Mouse (Mus musculus) intestine, embryonic 16.5 days (tissue): ENCODE data around the gene Sigmar1. TPM values are rescaled to one million over a fixed set of nuclear protein-coding genes. Genes with fewer than 3 reads are reported as not detected.

Experiments
- ATAC-seq: fragments of 200-750 bp; cut with Nextera tagmentation; 2 replicates; pipeline ENCODE4 v1.8.0; 2017; ENCODE audit warnings: moderate TSS enrichment, moderate library complexity
- H3K27ac ChIP-seq: fragments of 300-500 bp; sonication (generic); 2 replicates; pipeline ENCODE4 v1.5.1; 2014; ENCODE audit warnings: mild to moderate bottlenecking, low read length
- H3K27me3 ChIP-seq: fragments of 300-500 bp; sonication (generic); replicated peaks from 2 replicates; pipeline ENCODE4 v1.6.1; 2014; ENCODE audit warnings: low read length, control low read depth, mixed read lengths; ENCODE audit not compliant: control insufficient read depth, insufficient read depth
- H3K36me3 ChIP-seq: fragments of 300-500 bp; sonication (generic); 2 replicates; pipeline ENCODE4 v1.6.1; 2014; ENCODE audit warnings: low read length, control low read depth; ENCODE audit not compliant: control insufficient read depth, insufficient read depth
- H3K4me1 ChIP-seq: fragments of 300-500 bp; sonication (generic); 2 replicates; pipeline ENCODE4 v1.6.1; 2014; ENCODE audit warnings: low read length, control low read depth, mixed read lengths; ENCODE audit not compliant: control insufficient read depth, insufficient read depth
- H3K4me2 ChIP-seq: fragments of 300-500 bp; sonication (generic); 2 replicates; pipeline ENCODE4 v1.6.1; 2014; ENCODE audit warnings: low read depth, low read length, control low read depth
- H3K4me3 ChIP-seq: fragments of 300-500 bp; sonication (generic); 2 replicates; pipeline ENCODE4 v1.5.1; 2014; ENCODE audit warnings: mild to moderate bottlenecking, low read length
- H3K9ac ChIP-seq: fragments of 300-500 bp; sonication (generic); 2 replicates; pipeline ENCODE4 v1.6.1; 2014; ENCODE audit warnings: low read depth, low read length
- H3K9me3 ChIP-seq: fragments of 300-500 bp; sonication (generic); 2 replicates; pipeline ENCODE4 v1.6.1; 2016; ENCODE audit warnings: low read length, control low read depth; ENCODE audit not compliant: control insufficient read depth
- WGBS: fragments of 180-500 bp; shearing (Covaris S2); extraction: QIAGEN DNeasy Blood & Tissue Kit; methylation state at CpG from one replicate; pipeline ENCODE4 v1.1.7; 2014; 5-methylcytosine and 5-hydroxymethylcytosine counted together
- polyA plus RNA-seq: library from polyadenylated mRNA; unstranded; fragments of >200 nt; fragmentation: Nextera tagmentation; extraction: Ambion mirVana; gene quantifications from 2 replicates; pipeline ENCODE4 v1.2.1, GENCODE M21; 2015

Sigmar1 gene
- polyA plus RNA-seq, 1 experiment from 2014 or later = 111 TPM

DNA sequence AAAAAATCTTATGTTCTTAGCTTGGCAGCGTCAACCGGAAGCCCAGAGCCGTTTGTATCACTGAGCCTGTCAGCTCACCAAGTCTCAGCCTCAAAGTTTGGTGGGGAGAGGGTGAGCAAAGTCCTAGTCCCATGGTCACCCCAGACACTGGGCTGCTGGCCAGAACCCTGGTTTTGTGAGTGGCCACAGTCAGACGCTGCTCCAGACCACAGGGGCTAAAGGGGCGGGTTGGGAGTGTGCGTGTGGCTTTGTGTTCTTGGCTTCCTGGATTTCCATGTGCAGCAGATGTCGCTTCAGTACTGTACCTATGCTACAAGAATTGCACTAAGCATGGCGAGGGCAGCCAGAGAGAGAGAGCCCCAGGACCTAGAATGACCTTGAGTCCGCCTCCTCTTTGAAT lies 3.2 kb upstream of the Sigmar1 start:
- Histone ChIP-seq H3K4me1 (peaks cover 47% of the 10 kb centered on the region), H3K4me3 (no peak overlapping the region), H3K9me3 (no peaks in the 10 kb centered on the region), H3K4me2 (peak overlapping the region; percentile 75; the same call in 1 of the 2 replicates), H3K27me3 (no peaks in the 10 kb centered on the region), H3K9ac (peak overlapping the region; percentile 73), H3K27ac (peak overlapping the region; percentile 95), H3K36me3 (0 out of 2 replicates have a peak, but pooled peaks cover 6% of the 10 kb centered on the region)
- no peak for ATAC-seq
- WGBS = 76% methylated on average over 9 of the region's 9 CpGs

- no peak for ATAC-seq
- Histone ChIP-seq H3K4me1 (peaks cover 47% of the 10 kb centered on the region), H3K9ac (peak overlapping the region; percentile 73; the same call in 1 of the 2 replicates)
Observed at GRCm38 (mm10) chr4:41758701-41759100, 2.7 kb upstream of the Sigmar1 start.

DNA sequence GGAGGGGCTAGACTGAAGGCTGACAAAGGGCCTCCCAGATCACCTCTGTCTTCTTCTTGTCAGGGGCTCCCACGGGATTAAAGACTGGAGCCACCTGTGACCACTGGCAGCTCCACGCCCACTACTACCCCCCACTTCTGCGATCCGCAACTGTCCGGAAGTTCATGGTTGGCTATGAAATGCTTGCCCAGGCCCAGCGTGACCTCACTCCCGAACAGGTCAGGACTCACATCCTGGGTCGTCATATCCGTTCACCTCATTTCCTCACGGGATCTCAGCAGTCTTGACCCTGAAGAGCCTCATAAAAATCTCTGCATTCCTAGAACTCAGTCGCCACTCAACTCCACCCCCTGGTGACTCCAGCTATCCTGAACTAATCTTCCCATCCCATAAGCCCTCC lies 2.1 kb upstream of the Sigmar1 start:
- 77% methylated on average over 11 of the region's 11 CpGs for WGBS
- H3K4me3 ChIP-seq = no peak overlapping the region

More at GRCm38 (mm10) chr4:41758701-41759100, 2.7 kb upstream of the Sigmar1 start:
- no peak overlapping the region for H3K4me3 ChIP-seq
- no peaks in the 10 kb centered on the region for H3K27me3 ChIP-seq
- H3K27ac ChIP-seq = peak overlapping the region; percentile 95
- 0 out of 2 replicates have a peak, but pooled peaks cover 6% of the 10 kb centered on the region for H3K36me3 ChIP-seq
- peak overlapping the region; percentile 31; the same call in 1 of the 2 replicates for H3K4me2 ChIP-seq
- H3K9me3 ChIP-seq = no peaks in the 10 kb centered on the region
- WGBS = 90% methylated on average over 4 of the region's 4 CpGs

DNA sequence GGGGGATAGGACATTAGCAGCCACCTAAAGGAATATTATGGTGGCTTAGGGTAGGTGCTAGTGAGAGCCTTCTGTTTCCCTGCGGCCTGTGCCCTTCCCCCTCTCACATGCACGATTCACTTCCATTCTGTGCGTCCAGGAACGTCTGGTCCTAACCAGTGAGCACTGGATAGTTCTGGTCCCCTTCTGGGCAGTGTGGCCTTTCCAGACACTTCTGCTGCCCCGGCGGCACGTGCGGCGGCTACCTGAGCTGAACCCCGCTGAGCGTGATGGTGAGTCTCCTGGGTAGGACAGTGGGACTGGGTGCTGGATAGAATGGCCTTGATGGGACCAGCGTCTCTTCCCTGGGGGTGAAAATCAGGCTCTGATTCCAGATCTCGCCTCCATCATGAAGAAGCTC lies 1.4 kb upstream of the Sigmar1 start:
- peak overlapping the region; percentile 68; the same call in 1 of the 2 replicates for H3K27ac ChIP-seq
- H3K4me3 ChIP-seq = no peak overlapping the region
- WGBS = 91% methylated on average over 13 of the region's 13 CpGs
- 0 out of 2 replicates have a peak, but pooled peaks cover 6% of the 10 kb centered on the region for H3K36me3 ChIP-seq
- H3K4me2 ChIP-seq = no peak overlapping the region
- H3K27me3 ChIP-seq = no peaks in the 10 kb centered on the region
- peaks cover 41% of the 10 kb centered on the region for H3K4me1 ChIP-seq
- H3K9me3 ChIP-seq = no peaks in the 10 kb centered on the region
- no peak for ATAC-seq
- peak overlapping the region; percentile 33; the same call in 1 of the 2 replicates for H3K9ac ChIP-seq

More for the DNA sequence above, 2.1 kb upstream of the Sigmar1 start:
- 0 out of 2 replicates have a peak overlapping the region, but pooled peaks have one; percentile 33 for H3K9ac ChIP-seq
- H3K4me1 ChIP-seq = peaks cover 47% of the 10 kb centered on the region
- no peak for ATAC-seq
- 0 out of 2 replicates have a peak, but pooled peaks cover 6% of the 10 kb centered on the region for H3K36me3 ChIP-seq
- no peaks in the 10 kb centered on the region for H3K9me3 ChIP-seq
- no peak overlapping the region for H3K4me2 ChIP-seq
- peak overlapping the region; percentile 95 for H3K27ac ChIP-seq
- no peaks in the 10 kb centered on the region for H3K27me3 ChIP-seq

DNA sequence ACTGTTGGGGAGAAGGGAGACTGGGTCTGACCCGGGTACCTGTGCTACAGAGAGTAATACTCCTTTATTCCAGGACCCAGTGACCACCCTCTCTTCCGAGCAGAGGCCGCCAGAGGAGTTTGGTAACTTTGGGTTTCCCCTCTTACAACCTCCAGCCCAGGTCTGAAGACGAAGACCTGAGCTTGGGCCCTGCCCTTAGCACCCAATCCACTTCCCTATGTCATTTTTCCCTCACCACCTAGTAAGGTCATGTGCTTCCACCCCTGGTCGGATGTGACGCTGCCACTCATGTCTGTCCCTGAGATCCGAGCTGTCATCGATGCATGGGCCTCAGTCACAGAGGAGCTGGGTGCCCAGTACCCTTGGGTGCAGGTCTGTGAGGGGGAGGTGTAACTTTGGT lies 483 bp upstream of the Sigmar1 start:
- Histone ChIP-seq H3K4me2 (peak overlapping the region; percentile 80), H3K27ac (no peak overlapping the region), H3K27me3 (no peaks in the 10 kb centered on the region), H3K9me3 (no peaks in the 10 kb centered on the region), H3K4me3 (peak overlapping the region; percentile 72), H3K9ac (peak overlapping the region; percentile 84), H3K36me3 (0 out of 2 replicates have a peak, but pooled peaks cover 6% of the 10 kb centered on the region), H3K4me1 (peaks cover 32% of the 10 kb centered on the region)
- no peak for ATAC-seq
- 71% methylated on average over 8 of the region's 8 CpGs for WGBS

GRCm38 (mm10) chr4:41754797-41755337 lies 1.1 kb downstream of the Sigmar1 start, which contains the start of gene Galt:
Galt (plus strand) TSS chr4:41755228.
- ATAC-seq = peak; percentile 69
- peaks cover 23% of the 10 kb centered on the region for H3K4me1 ChIP-seq
- no peaks in the 10 kb centered on the region for H3K27me3 ChIP-seq
- H3K4me2 ChIP-seq = peak within 1 kb of the TSS; percentile 80
- H3K27ac ChIP-seq = peak within 1 kb of the TSS; percentile 93
- peak within 1 kb of the TSS; percentile 72 for H3K4me3 ChIP-seq
- WGBS = 11% methylated on average over 14 of the region's 14 CpGs
- peak within 1 kb of the TSS; percentile 84 for H3K9ac ChIP-seq
- no peaks in the 10 kb centered on the region for H3K9me3 ChIP-seq
- 0 out of 2 replicates have a peak, but pooled peaks cover 6% of the 10 kb centered on the region for H3K36me3 ChIP-seq

DNA sequence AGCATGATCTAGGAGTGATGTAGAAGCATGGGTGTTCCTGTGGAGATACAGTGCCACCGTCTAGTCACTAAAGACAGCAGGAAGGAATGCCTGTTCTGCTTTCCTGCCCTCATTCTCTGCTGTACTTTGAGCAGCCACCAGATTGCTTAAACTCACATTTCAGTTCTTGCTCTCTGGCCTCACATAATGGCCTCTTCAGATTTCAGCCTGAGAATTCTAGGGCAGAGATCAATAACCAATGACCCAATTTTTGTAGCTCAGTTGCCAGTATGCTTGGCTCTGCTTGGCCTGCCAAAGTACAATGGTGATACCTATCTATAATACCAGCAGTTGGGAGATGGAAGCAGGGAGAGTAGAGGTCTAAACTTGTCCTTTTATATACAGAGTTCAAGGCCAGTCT lies 10.9 kb downstream of the Sigmar1 start:
- H3K36me3 ChIP-seq = no peaks in the 10 kb centered on the region
- 76% methylated on average over 1 of the region's 1 CpGs for WGBS
- H3K4me2 ChIP-seq = no peak overlapping the region
- H3K27ac ChIP-seq = no peak overlapping the region
- no peak overlapping the region for H3K4me3 ChIP-seq
- H3K9me3 ChIP-seq = peaks cover 12% of the 10 kb centered on the region; the same call in 1 of the 2 replicates
- peaks cover 5% of the 10 kb centered on the region for H3K4me1 ChIP-seq
- no peak overlapping the region for H3K9ac ChIP-seq
- no peaks in the 10 kb centered on the region for H3K27me3 ChIP-seq
- no peak for ATAC-seq

- peaks cover 10% of the 10 kb centered on the region for H3K4me1 ChIP-seq
- H3K27ac ChIP-seq = no peak overlapping the region
- H3K36me3 ChIP-seq = 0 out of 2 replicates have a peak, but pooled peaks cover 2% of the 10 kb centered on the region
- no peak overlapping the region for H3K4me3 ChIP-seq
- no peak overlapping the region for H3K4me2 ChIP-seq
- WGBS = 64% methylated on average over 2 of the region's 2 CpGs
- peaks cover 12% of the 10 kb centered on the region; the same call in 1 of the 2 replicates for H3K9me3 ChIP-seq
- no peak for ATAC-seq
- no peaks in the 10 kb centered on the region for H3K27me3 ChIP-seq
- no peak overlapping the region for H3K9ac ChIP-seq
Observed at GRCm38 (mm10) chr4:41744131-41744530, 11.8 kb downstream of the Sigmar1 start.

GRCm38 (mm10) chr4:41741158-41741560 lies 14.8 kb downstream of the Sigmar1 start:
- under 1% methylated on average over 27 of the region's 27 CpGs for WGBS
- peak; percentile 95 for ATAC-seq
- no peaks in the 10 kb centered on the region for H3K9me3 ChIP-seq
- H3K36me3 ChIP-seq = 0 out of 2 replicates have a peak, but pooled peaks cover 3% of the 10 kb centered on the region
- peak overlapping the region; percentile 68 for H3K4me2 ChIP-seq
- H3K4me3 ChIP-seq = peak overlapping the region; percentile 74
- H3K27ac ChIP-seq = peak overlapping the region; percentile 89
- peak overlapping the region; percentile 85 for H3K9ac ChIP-seq
- no peaks in the 10 kb centered on the region for H3K27me3 ChIP-seq
- H3K4me1 ChIP-seq = peaks cover 10% of the 10 kb centered on the region
